Mouse (Mus musculus) midbrain, embryonic 11.5 days (tissue): ENCODE measurements around the gene Adamts17. TPM values are rescaled to one million over a fixed set of nuclear protein-coding genes. Genes with fewer than 3 reads are reported as not detected.
A peak's percentile ranks its signal among the peaks of the same experiment; 100 is the strongest.

ENCODE experiments used
- ATAC-seq: fragments of 200-750 bp; cut with Nextera tagmentation; 2 replicates; pipeline ENCODE4 v1.8.0; 2017; ENCODE audit warnings: moderate TSS enrichment, moderate library complexity; ENCODE audit not compliant: low FRiP score
- DNase-seq: peaks from one replicate; pipeline ENCODE4 v3.0.0; 2015; ENCODE audit warnings: low spot score; ENCODE audit errors: missing footprints
- H3K27ac ChIP-seq: fragments of 300-500 bp; sonication (generic); 2 replicates; pipeline ENCODE4 v1.5.1; 2014; ENCODE audit warnings: low read depth, low read length
- H3K27me3 ChIP-seq: fragments of 300-500 bp; sonication (generic); 2 replicates; pipeline ENCODE4 v1.6.1; 2014; ENCODE audit warnings: mild to moderate bottlenecking, low read length, moderate library complexity, mixed read lengths; ENCODE audit not compliant: control insufficient read depth, insufficient read depth
- H3K36me3 ChIP-seq: fragments of 300-500 bp; sonication (generic); 2 replicates; pipeline ENCODE4 v1.6.1; 2014; ENCODE audit warnings: mild to moderate bottlenecking, low read length, moderate library complexity, mixed read lengths; ENCODE audit not compliant: control insufficient read depth, insufficient read depth
- H3K4me1 ChIP-seq: fragments of 300-500 bp; sonication (generic); 2 replicates; pipeline ENCODE4 v1.6.1; 2014; ENCODE audit warnings: low read length; ENCODE audit not compliant: control insufficient read depth, insufficient read depth
- H3K4me2 ChIP-seq: fragments of 300-500 bp; sonication (generic); 2 replicates; pipeline ENCODE4 v1.6.1; 2014; ENCODE audit warnings: mild to moderate bottlenecking, moderate library complexity
- H3K4me3 ChIP-seq: fragments of 300-500 bp; sonication (generic); 2 replicates; pipeline ENCODE4 v1.5.1; 2014; ENCODE audit warnings: low read depth, low read length
- H3K9ac ChIP-seq: fragments of 300-500 bp; sonication (generic); 2 replicates; pipeline ENCODE4 v1.6.1; 2014; ENCODE audit warnings: low read length
- H3K9me3 ChIP-seq: fragments of 300-500 bp; sonication (generic); 2 replicates; pipeline ENCODE4 v1.6.1; 2016; ENCODE audit warnings: low read length; ENCODE audit not compliant: control insufficient read depth
- WGBS: fragments of 180-500 bp; shearing (Covaris S2); extraction: QIAGEN DNeasy Blood & Tissue Kit; methylation state at CpG from one replicate; pipeline ENCODE4 v1.1.7; 2014; 5-methylcytosine and 5-hydroxymethylcytosine counted together
- polyA plus RNA-seq: library from polyadenylated mRNA; unstranded; fragments of >200 nt; fragmentation: Nextera tagmentation; extraction: Ambion mirVana; gene quantifications from 2 replicates; pipeline ENCODE4 v1.2.1, GENCODE M21; 2014

Gene Adamts17
- polyA plus RNA-seq: 0.54 and 0.96 TPM in 2 replicates

DNA sequence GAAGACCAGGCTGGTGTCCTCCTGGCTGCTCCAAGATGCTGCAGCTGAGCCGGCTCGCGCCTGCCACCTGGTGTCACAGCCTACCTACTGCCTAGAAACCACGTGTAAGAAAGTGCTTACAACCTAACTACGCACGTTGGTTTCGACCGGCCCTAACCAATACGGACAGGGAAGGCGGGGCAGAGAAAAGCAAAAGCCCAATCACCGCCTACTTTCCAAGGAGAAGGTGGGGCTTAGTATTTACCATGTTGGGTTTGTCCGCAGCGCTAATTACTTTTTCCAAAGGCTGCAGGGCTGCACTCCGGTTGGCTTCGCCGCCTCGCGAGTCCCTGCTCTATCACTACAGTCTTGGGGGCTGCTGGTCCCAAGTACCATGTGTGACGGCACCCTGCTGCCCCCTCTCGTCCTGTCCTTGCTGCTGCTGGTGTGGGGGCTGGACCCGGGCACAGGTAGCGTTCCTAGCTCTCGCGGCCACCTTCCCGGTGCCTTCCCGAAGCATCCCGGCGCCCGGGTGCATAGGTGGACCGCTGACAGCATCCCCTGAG lies at the start of gene Adamts17:
TSS of gene Adamts17 (plus strand) at position 273 of the 545 bp plus-strand sequence.
- H3K4me1 ChIP-seq: peaks cover 3% of the 10 kb centered on the region; the same call in 1 of the 2 replicates
- H3K36me3 ChIP-seq: no peaks in the 10 kb centered on the region
- H3K4me2 ChIP-seq: peak within 1 kb of the TSS; percentile 95
- ATAC-seq (peak; percentile 96), DNase-seq (peak; percentile 97)
- peak within 1 kb of the TSS; percentile 60 for H3K4me3 ChIP-seq
- H3K27me3 ChIP-seq: peaks cover 12% of the 10 kb centered on the region
- H3K27ac ChIP-seq: no peak within 1 kb of the TSS
- peak within 1 kb of the TSS; percentile 61 for H3K9ac ChIP-seq
- under 1% methylated on average over 30 of the region's 30 CpGs for WGBS
- no peaks in the 10 kb centered on the region for H3K9me3 ChIP-seq

DNA sequence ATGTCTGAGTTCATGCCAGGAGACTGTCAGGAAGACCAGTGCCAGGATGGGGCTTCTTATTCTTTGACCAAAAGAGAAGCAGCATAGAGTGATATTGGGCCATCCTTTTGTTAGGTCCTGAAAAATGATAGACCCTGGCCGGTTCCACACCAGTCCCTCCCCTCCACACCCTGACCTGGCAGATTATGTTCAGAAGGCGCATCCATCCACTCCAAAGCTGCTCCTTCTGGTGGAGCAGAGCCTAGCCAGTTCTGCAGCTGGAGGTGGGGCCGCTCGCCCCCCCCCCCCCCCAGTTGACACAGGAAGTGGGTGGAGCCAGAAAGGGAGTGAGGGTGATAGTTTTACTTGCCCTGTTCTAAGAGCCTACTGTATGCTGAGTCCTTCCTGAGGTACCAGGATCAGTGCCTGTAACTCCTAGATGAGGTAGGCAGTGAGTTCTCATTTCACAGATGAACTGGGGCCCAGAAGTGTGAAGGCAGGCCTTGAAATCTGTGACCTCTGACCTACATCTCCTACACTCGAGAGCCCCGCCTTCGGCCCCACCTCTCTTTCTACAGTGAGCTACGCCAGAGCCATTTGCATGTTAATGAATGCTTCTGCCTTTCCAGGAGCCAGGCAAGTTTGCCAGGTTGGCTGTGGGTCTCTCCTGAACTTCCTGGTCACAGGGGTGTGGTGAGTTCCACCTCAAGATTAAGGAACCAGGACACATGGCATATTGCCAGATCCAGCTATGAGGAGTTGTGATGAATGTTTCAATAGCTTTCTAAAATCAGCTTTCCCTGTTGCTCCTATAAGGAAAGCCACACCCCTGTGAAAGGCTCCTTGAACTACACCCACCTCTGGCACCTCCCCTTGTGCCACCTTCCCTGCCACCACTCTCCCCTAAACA lies 49.4 kb upstream of the Adamts17 start:
- Histone ChIP-seq H3K4me3 (no peak overlapping the region), H3K27ac (no peak overlapping the region), H3K9ac (no peak overlapping the region), H3K9me3 (no peaks in the 10 kb centered on the region), H3K4me2 (no peak overlapping the region), H3K36me3 (no peaks in the 10 kb centered on the region), H3K27me3 (no peaks in the 10 kb centered on the region), H3K4me1 (no peaks in the 10 kb centered on the region)
- 24% methylated on average over 8 of the region's 8 CpGs for WGBS
- ATAC-seq (no peak), DNase-seq (no peak)

DNA sequence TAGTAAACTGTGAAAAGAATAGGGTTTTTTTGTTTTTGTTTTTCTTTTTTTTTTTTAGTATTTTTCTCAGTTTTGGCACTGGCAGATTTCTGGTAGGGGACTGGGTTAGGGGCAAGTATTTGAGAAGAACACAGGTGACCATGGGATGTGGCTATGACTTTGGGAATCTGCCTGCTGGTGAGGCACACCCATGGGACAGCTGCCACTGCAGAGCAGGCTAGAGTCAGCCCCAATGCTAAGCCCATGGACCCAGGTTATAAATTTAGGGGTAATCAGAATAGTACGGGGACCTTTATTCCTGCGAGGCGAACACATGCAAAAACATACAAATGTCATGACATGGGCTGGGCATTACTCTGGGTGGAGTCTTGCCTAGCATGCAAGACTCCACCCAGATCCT lies 48.5 kb upstream of the Adamts17 start:
- no peaks in the 10 kb centered on the region for H3K36me3 ChIP-seq
- no peak overlapping the region for H3K27ac ChIP-seq
- no peak overlapping the region for H3K4me3 ChIP-seq
- ATAC-seq: no peak
- H3K9me3 ChIP-seq: no peaks in the 10 kb centered on the region
- H3K9ac ChIP-seq: no peak overlapping the region
- H3K4me2 ChIP-seq: no peak overlapping the region
- no peaks in the 10 kb centered on the region for H3K27me3 ChIP-seq
- WGBS: 96% methylated on average over 3 of the region's 3 CpGs
- no peaks in the 10 kb centered on the region for H3K4me1 ChIP-seq
- no peak for DNase-seq

DNA sequence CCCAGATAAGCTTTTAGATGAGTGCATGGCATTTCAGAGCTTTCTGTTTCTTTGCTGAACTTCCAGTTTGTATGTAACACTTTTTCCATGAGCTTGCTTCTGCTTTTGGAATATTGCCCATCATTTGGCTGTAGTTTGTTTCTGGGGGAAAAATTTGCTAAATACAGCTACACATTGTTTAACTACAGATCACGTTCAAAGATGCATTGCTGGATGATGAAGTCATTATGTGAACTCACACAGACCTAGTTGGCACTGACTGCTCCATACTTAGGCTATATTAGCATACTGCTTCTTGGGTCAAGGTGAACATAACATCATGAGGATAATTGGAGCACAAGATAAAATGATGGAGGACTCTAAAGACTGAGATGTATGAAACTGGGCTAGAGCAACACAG lies 42.6 kb upstream of the Adamts17 start:
- H3K9ac ChIP-seq: no peak overlapping the region
- no peak for ATAC-seq
- no peaks in the 10 kb centered on the region for H3K36me3 ChIP-seq

DNA sequence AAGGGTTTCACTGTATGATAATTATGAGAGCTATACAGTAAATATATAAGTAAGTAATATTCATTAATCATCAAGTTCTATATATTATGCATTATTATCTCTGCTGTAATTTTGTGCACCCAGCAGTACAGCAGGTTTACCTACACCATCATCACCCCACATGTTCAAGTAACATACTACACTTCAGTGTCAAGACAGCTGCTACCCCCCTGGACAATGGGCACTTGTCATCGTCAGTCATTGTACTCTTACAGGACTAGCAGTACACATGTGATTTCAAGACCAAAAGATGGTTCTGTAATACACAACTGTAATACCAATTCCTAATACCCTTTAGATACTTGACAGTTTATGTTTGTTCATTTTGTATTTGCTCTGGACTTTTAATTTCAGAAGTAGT lies 42.2 kb upstream of the Adamts17 start:
- Histone ChIP-seq H3K36me3 (no peaks in the 10 kb centered on the region), H3K4me2 (no peak overlapping the region), H3K9ac (no peak overlapping the region), H3K4me3 (no peak overlapping the region), H3K9me3 (no peaks in the 10 kb centered on the region), H3K4me1 (no peaks in the 10 kb centered on the region), H3K27ac (no peak overlapping the region), H3K27me3 (no peaks in the 10 kb centered on the region)
- 86% methylated on average over 1 of the region's 1 CpGs for WGBS
- DNase-seq: no peak
- no peak for ATAC-seq

More for the DNA sequence above, 42.6 kb upstream of the Adamts17 start:
- no peak overlapping the region for H3K4me2 ChIP-seq
- no peak overlapping the region for H3K27ac ChIP-seq
- H3K4me1 ChIP-seq: no peaks in the 10 kb centered on the region
- no peaks in the 10 kb centered on the region for H3K27me3 ChIP-seq
- 85% methylated on average over 1 of the region's 1 CpGs for WGBS
- DNase-seq: no peak
- H3K9me3 ChIP-seq: no peaks in the 10 kb centered on the region
- H3K4me3 ChIP-seq: no peak overlapping the region

DNA sequence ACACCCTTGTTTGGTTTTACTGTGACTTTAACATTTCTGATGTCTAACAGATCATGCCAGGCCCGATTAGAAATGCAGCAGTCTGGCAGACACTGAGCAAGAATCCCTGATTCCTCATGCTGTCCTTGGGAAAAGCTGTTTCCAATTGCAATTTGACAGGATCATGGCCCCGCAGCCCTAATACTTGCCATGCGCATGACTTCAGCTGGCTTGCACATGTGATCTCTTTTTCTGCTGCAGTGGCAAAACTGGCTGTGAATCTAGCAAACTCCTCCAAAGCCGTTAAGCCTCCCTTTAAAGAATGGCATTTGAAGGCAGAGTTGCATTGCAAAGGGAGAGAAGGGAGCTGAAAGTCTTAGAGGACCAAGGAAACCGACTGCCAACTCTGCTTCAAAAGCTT lies 40.7 kb upstream of the Adamts17 start:
- WGBS: 32% methylated on average over 5 of the region's 5 CpGs
- no peaks in the 10 kb centered on the region for H3K27me3 ChIP-seq
- H3K9me3 ChIP-seq: no peaks in the 10 kb centered on the region
- H3K27ac ChIP-seq: no peak overlapping the region
- H3K4me1 ChIP-seq: no peaks in the 10 kb centered on the region
- DNase-seq (no peak), ATAC-seq (no peak)
- H3K4me3 ChIP-seq: no peak overlapping the region
- H3K4me2 ChIP-seq: no peak overlapping the region
- H3K9ac ChIP-seq: no peak overlapping the region
- no peaks in the 10 kb centered on the region for H3K36me3 ChIP-seq

DNA sequence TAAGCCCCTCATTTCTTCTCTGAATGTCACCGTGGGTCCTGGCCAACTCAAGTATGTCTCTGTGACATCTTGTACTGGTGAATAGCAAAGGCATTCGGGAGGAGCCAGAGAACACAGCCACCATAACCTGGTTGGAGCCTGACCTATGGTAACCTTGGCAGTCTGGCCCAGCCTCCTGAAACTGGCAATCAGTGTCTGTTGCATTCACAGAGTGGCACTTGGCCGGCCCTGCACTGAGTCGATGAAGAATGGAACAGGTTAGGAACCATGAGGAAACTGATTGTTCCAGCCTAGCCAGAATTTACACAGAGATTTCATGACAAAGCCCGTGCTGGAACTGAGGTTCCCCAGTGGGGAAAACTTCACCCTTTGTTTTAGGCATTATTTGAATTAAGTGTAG lies 38.8 kb upstream of the Adamts17 start:
- DNase-seq (no peak), ATAC-seq (no peak)
- no peak overlapping the region for H3K4me3 ChIP-seq
- no peaks in the 10 kb centered on the region for H3K27me3 ChIP-seq
- no peaks in the 10 kb centered on the region for H3K36me3 ChIP-seq
- H3K9me3 ChIP-seq: no peaks in the 10 kb centered on the region
- H3K27ac ChIP-seq: no peak overlapping the region
- WGBS: 77% methylated on average over 5 of the region's 5 CpGs
- H3K9ac ChIP-seq: no peak overlapping the region
- H3K4me1 ChIP-seq: no peaks in the 10 kb centered on the region
- no peak overlapping the region for H3K4me2 ChIP-seq

DNA sequence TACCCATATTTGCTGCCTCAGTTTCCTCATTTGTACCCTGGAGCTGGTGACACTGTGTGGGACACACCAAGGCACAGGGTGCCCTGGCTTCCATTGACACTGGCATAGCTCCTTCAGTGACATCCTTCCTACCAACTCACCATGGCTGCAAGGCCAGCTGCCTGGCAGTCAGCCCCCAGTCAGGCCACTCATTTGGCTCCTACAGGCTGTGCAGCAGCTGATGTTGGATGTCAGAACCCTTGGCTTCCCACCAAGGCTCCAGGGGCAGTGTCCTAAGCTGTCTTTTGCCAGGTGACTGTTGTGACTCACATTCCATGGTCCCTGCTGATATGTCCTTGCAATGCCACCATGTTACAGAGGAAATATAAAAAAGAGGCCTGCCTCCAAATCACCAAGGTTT lies 37.8 kb upstream of the Adamts17 start:
- Histone ChIP-seq H3K4me2 (no peak overlapping the region), H3K27ac (no peak overlapping the region), H3K4me3 (no peak overlapping the region), H3K9me3 (no peaks in the 10 kb centered on the region), H3K9ac (no peak overlapping the region), H3K36me3 (no peaks in the 10 kb centered on the region), H3K27me3 (no peaks in the 10 kb centered on the region), H3K4me1 (no peaks in the 10 kb centered on the region)
- ATAC-seq (no peak), DNase-seq (no peak)

DNA sequence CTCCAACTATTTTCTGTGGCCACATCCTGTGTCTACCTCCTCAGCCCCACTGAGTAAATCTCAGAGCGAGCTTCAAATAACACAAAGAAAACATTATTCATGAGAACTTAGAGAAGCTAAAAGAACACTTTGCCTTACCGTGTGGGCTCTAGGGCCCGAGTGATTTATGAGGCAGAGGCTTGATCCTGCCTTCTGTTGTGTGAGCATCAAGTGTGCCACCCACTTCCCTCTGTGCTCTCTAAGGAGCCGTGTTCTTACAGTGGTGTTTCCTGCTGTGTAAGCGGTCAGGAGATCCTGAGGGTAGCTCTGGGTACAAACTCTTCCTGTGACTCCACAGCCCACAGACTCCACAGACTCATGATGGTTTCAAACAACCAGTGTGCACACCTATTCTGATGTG lies 35.7 kb upstream of the Adamts17 start:
- Histone ChIP-seq H3K4me1 (no peaks in the 10 kb centered on the region), H3K9ac (no peak overlapping the region), H3K4me3 (no peak overlapping the region), H3K4me2 (no peak overlapping the region), H3K36me3 (no peaks in the 10 kb centered on the region), H3K9me3 (no peaks in the 10 kb centered on the region), H3K27me3 (no peaks in the 10 kb centered on the region), H3K27ac (no peak overlapping the region)
- 62% methylated on average over 5 of the region's 5 CpGs for WGBS
- no peak for DNase-seq
- no peak for ATAC-seq
